Mouse (Mus musculus) forebrain, embryonic 13.5 days (tissue): Measurements from ENCODE around the gene Gm20388. TPM values are rescaled to one million over a fixed set of nuclear protein-coding genes. Genes with fewer than 3 reads are reported as not detected.
A peak's percentile ranks its signal among the peaks of the same experiment; 100 is the strongest.

Source experiments
- ATAC-seq: fragments of 200-750 bp; cut with Nextera tagmentation; 2 replicates; pipeline ENCODE4 v1.8.0; 2017
- H3K27ac ChIP-seq: fragments of 300-500 bp; sonication (generic); 2 replicates; pipeline ENCODE4 v1.5.1; 2015; ENCODE audit warnings: inconsistent platforms, mild to moderate bottlenecking, moderate library complexity
- H3K27me3 ChIP-seq: fragments of 300-500 bp; sonication (generic); 2 replicates; pipeline ENCODE4 v1.6.1; 2015; ENCODE audit warnings: mild to moderate bottlenecking, inconsistent platforms
- H3K36me3 ChIP-seq: fragments of 300-500 bp; sonication (generic); 2 replicates; pipeline ENCODE4 v1.6.1; 2015; ENCODE audit warnings: mild to moderate bottlenecking, inconsistent platforms; ENCODE audit not compliant: poor library complexity, severe bottlenecking
- H3K4me1 ChIP-seq: fragments of 300-500 bp; sonication (generic); 2 replicates; pipeline ENCODE4 v1.6.1; 2015; ENCODE audit warnings: inconsistent platforms
- H3K4me2 ChIP-seq: fragments of 300-500 bp; sonication (generic); 2 replicates; pipeline ENCODE4 v1.6.1; 2015; ENCODE audit warnings: inconsistent platforms, mild to moderate bottlenecking, moderate library complexity
- H3K4me3 ChIP-seq: fragments of 300-500 bp; sonication (generic); 2 replicates; pipeline ENCODE4 v1.5.1; 2015; ENCODE audit warnings: mild to moderate bottlenecking, inconsistent platforms
- H3K9ac ChIP-seq: fragments of 300-500 bp; sonication (generic); 2 replicates; pipeline ENCODE4 v1.6.1; 2015; ENCODE audit warnings: mild to moderate bottlenecking, inconsistent platforms
- H3K9me3 ChIP-seq: fragments of 300-500 bp; sonication (generic); replicated peaks from 2 replicates; pipeline ENCODE4 v1.6.1; 2016; ENCODE audit warnings: inconsistent platforms
- WGBS: fragments of 180-500 bp; shearing (Covaris S2); methylation state at CpG from one replicate; pipeline ENCODE4 v1.1.7; 2015; 5-methylcytosine and 5-hydroxymethylcytosine counted together
- polyA plus RNA-seq: library from polyadenylated mRNA; unstranded; fragments of >200 nt; fragmentation: Nextera tagmentation; extraction: Ambion mirVana; gene quantifications from 2 replicates; pipeline ENCODE4 v1.2.1, GENCODE M21; 2015

Gm20388 gene
- polyA plus RNA-seq, 1 experiment from 2014 or later: 5.6 TPM

DNA sequence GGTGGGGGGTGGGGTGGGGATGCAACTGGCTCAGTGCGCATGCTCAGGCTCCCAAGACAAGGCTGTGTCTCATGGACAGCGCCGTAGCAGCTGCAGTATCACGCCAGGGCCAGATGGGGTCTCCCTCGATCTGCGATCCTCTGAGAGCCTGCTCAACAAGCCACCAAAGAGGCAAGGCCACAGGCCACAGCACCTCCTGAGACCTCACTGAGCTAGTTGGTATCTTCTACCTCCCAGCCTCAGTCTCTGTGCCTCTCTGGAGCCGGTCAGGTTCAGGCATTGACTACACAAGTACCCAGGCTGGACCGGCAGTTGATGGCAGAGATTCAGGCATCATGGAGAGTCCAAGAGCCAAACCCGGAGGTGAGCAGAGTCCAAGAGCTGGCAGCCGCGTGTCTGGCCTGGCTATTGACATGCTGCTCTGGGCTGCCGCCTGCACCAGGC lies 1807.4 kb downstream of the Gm20388 start:
- 25% methylated on average over 12 of the region's 12 CpGs for WGBS
- Histone ChIP-seq H3K27me3 (peaks cover 6% of the 10 kb centered on the region; the same call in 1 of the 2 replicates), H3K9me3 (no peaks in the 10 kb centered on the region), H3K9ac (0 out of 2 replicates have a peak overlapping the region, but pooled peaks have one; percentile 27), H3K4me1 (peaks cover 11% of the 10 kb centered on the region), H3K4me3 (no peak overlapping the region), H3K4me2 (peak overlapping the region; percentile 53), H3K36me3 (no peaks in the 10 kb centered on the region), H3K27ac (no peak overlapping the region)
- peak; percentile 91 for ATAC-seq

GRCm38 (mm10) chr8:121718925-121719324 lies 1808.3 kb downstream of the Gm20388 start:
- Histone ChIP-seq H3K9ac (no peak overlapping the region), H3K27me3 (peaks cover 6% of the 10 kb centered on the region; the same call in 1 of the 2 replicates), H3K9me3 (no peaks in the 10 kb centered on the region), H3K36me3 (no peaks in the 10 kb centered on the region), H3K4me2 (no peak overlapping the region), H3K27ac (no peak overlapping the region), H3K4me3 (no peak overlapping the region), H3K4me1 (peaks cover 11% of the 10 kb centered on the region)
- 62% methylated on average over 6 of the region's 6 CpGs for WGBS
- no peak for ATAC-seq

DNA sequence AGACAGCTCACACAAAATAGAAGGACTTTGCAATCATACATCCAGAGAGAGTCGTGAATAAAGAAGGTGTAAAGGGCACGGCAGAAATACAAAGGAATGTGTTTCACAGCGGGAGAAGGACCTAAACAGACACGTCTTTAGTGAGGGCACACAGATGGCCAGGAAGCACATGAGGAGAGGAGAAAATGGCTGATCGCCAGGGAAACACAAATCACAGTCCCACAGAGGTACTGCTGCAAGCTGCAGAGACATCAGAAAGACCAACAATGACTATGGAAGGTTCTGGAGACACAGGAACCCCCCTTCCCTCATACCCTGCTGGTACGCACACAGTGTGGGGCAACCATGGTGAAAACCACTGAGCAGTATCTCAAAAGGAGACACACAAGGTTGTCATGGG lies 1810.4 kb downstream of the Gm20388 start:
- Histone ChIP-seq H3K4me3 (no peak overlapping the region), H3K36me3 (no peaks in the 10 kb centered on the region), H3K4me2 (no peak overlapping the region), H3K27ac (no peak overlapping the region), H3K27me3 (peaks cover 8% of the 10 kb centered on the region; the same call in 1 of the 2 replicates), H3K9ac (no peak overlapping the region), H3K9me3 (no peaks in the 10 kb centered on the region), H3K4me1 (peaks cover 11% of the 10 kb centered on the region)
- no peak for ATAC-seq
- 43% methylated on average over 6 of the region's 6 CpGs for WGBS

DNA sequence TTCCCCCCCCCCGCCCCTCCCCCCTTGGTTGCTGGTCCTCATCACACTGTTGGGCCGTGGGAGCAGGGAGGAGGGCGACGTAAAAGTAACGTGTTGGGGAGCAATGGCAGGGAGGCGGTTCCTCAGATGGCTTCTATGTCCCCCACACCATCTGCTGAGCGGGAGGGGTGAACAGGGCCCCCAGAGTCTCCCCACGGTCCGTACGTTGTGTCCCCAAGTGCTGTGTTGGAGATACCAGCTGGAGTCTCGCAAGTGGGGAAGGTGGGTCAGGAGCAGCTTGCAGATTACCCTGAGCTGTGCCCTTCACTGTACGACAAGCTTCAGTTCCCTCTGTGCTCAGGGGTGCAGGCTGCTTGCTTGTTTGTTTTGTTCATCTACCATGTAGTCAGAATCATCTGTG lies 1813.2 kb downstream of the Gm20388 start:
- H3K4me3 ChIP-seq: no peak overlapping the region
- no peak for ATAC-seq
- no peaks in the 10 kb centered on the region for H3K36me3 ChIP-seq
- WGBS: 84% methylated on average over 12 of the region's 12 CpGs
- no peak overlapping the region for H3K4me2 ChIP-seq
- peaks cover 24% of the 10 kb centered on the region for H3K27me3 ChIP-seq
- no peak overlapping the region for H3K9ac ChIP-seq
- H3K27ac ChIP-seq: no peak overlapping the region
- H3K4me1 ChIP-seq: no peaks in the 10 kb centered on the region
- no peaks in the 10 kb centered on the region for H3K9me3 ChIP-seq

DNA sequence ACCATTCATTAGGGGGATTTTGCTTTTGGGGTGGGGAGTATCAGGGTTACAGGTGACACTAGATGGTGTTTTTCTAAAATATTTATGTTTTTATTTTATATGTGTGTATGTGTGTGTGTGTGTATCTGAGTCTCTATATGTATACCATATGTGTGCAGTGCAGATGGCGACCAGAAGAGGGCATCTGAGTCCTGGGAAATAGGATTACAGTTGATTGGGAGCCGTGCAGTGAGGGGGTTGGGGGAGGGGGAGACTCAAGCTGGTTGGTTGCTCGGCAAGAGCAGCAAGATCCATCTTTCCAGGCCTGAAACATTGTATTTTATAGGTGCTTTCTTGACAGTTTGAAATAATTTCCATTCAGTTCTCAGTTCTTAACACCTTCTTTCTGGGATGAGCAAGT lies 1816.5 kb downstream of the Gm20388 start:
- Histone ChIP-seq H3K4me3 (no peak overlapping the region), H3K27ac (no peak overlapping the region), H3K9me3 (no peaks in the 10 kb centered on the region), H3K9ac (no peak overlapping the region), H3K4me1 (peaks cover 22% of the 10 kb centered on the region), H3K4me2 (no peak overlapping the region), H3K27me3 (peaks cover 56% of the 10 kb centered on the region), H3K36me3 (no peaks in the 10 kb centered on the region)
- no peak for ATAC-seq
- WGBS: 55% methylated on average over 3 of the region's 3 CpGs

- peaks cover 68% of the 10 kb centered on the region for H3K27me3 ChIP-seq
- 4% methylated on average over 12 of the region's 12 CpGs for WGBS
- peak within 1 kb of the TSS; percentile 76 for H3K9ac ChIP-seq
- no peaks in the 10 kb centered on the region for H3K9me3 ChIP-seq
- no peaks in the 10 kb centered on the region for H3K36me3 ChIP-seq
- peaks cover 28% of the 10 kb centered on the region for H3K4me1 ChIP-seq
- peak within 1 kb of the TSS; percentile 85 for H3K4me2 ChIP-seq
- H3K4me3 ChIP-seq: peak within 1 kb of the TSS; percentile 60
- no peak for ATAC-seq
- H3K27ac ChIP-seq: no peak within 1 kb of the TSS
These were observed 1818.7 kb downstream of the Gm20388 start, which contains the start of gene Jph3 for GRCm38 (mm10) chr8:121729323-121729722. Jph3 (plus strand) TSS chr8:121729623.

DNA sequence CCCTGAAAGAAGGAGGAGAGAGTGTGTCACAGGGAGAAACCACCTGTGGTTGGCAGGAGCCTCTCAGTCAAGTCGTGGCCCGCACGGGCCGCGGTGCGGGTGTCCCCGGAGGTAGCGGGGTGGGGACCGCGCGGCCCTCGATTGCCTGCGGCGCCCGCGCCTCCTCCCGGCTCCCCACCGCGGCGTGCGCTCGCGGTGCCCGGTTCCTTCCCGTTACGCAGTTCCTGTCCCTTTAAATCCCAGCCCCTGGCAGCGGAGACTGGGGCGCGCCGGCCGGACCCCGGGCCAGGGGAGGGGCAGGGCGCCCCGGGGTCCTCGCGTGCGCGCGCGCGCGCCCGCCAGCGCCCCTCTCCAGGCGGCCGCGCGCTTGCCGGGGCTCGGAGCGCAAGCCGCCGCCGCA lies 1819.1 kb downstream of the Gm20388 start:
- no peaks in the 10 kb centered on the region for H3K36me3 ChIP-seq
- 0% methylated on average over 23 of the region's 54 CpGs for WGBS
- H3K27ac ChIP-seq: no peak overlapping the region
- H3K27me3 ChIP-seq: peaks cover 64% of the 10 kb centered on the region
- ATAC-seq: no peak; the same call in 1 of the 2 replicates
- H3K4me2 ChIP-seq: peak overlapping the region; percentile 85
- peak overlapping the region; percentile 60 for H3K4me3 ChIP-seq
- no peaks in the 10 kb centered on the region for H3K9me3 ChIP-seq
- peaks cover 28% of the 10 kb centered on the region for H3K4me1 ChIP-seq
- peak overlapping the region; percentile 76 for H3K9ac ChIP-seq

DNA sequence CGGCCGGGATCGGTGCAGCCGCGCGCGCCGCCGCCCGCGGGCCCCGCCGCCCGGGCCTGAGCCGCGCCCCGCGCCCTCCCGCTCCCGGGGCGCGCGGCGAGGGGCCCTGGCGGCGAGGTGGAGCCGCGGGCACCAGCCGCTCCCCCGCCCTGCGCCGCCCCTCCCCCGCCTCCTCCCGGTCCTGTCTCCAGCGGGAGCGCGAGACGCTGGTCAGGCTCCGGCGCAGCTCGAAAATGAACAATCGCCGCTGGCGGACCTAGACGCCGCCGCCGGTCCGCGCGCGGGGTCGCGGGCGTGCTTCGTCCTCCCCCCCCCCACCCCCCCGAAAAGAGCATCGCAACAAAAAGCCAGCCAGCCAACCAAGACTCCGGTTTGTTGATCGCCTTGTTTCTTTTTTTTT lies 1819.5 kb downstream of the Gm20388 start:
- ATAC-seq: no peak
- Histone ChIP-seq H3K9me3 (no peaks in the 10 kb centered on the region), H3K4me2 (peak overlapping the region; percentile 85), H3K9ac (peak overlapping the region; percentile 76), H3K4me3 (peak overlapping the region; percentile 60), H3K4me1 (peaks cover 28% of the 10 kb centered on the region), H3K27me3 (peaks cover 64% of the 10 kb centered on the region), H3K27ac (no peak overlapping the region), H3K36me3 (no peaks in the 10 kb centered on the region)
- WGBS: 0% methylated on average over 14 of the region's 60 CpGs

- H3K27me3 ChIP-seq: peaks cover 64% of the 10 kb centered on the region
- 0 out of 2 replicates have a peak overlapping the region, but pooled peaks have one; percentile 35 for H3K27ac ChIP-seq
- whole genome bisulfite sequencing: under 1% methylated on average over 37 of the region's 37 CpGs
These were observed 1820.0 kb downstream of the Gm20388 start for GRCm38 (mm10) chr8:121730646-121731045.

DNA sequence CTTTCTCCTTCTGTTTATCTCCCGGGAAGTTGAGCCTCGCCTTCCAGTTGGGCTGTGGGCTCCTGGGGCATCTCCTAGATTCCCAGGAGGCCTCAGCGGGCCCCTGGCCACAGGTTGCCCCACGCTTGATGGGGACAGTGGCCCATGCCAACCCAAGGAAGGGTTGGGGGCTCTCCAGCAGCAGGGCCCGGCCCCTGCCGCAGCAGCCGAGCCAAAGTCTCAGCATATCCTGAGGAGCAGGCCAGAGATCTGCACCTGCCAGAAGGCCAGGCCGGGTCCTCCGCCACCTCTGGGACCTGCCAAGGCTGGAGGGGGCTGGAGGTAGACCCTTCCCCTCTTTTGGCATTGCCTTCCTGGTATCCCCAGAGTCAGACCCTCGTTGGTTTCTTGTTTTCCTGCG lies 1820.4 kb downstream of the Gm20388 start:
- Histone ChIP-seq H3K9me3 (no peaks in the 10 kb centered on the region), H3K4me2 (peak overlapping the region; percentile 85), H3K27me3 (peaks cover 64% of the 10 kb centered on the region), H3K4me3 (peak overlapping the region; percentile 60), H3K27ac (no peak overlapping the region), H3K9ac (peak overlapping the region; percentile 76), H3K36me3 (no peaks in the 10 kb centered on the region), H3K4me1 (peaks cover 28% of the 10 kb centered on the region)
- 0 out of 2 replicates have a peak, but pooled peaks have one; percentile 12 for ATAC-seq
- under 1% methylated on average over 11 of the region's 11 CpGs for WGBS

More at GRCm38 (mm10) chr8:121730646-121731045, 1820.0 kb downstream of the Gm20388 start:
- H3K4me2 ChIP-seq: peak overlapping the region; percentile 85
- H3K4me3 ChIP-seq: peak overlapping the region; percentile 60
- no peaks in the 10 kb centered on the region for H3K9me3 ChIP-seq
- H3K36me3 ChIP-seq: no peaks in the 10 kb centered on the region
- H3K9ac ChIP-seq: peak overlapping the region; percentile 76
- ATAC-seq: peak; percentile 36; the same call in 1 of the 2 replicates
- H3K4me1 ChIP-seq: peaks cover 28% of the 10 kb centered on the region

- 4% methylated on average over 26 of the region's 26 CpGs for WGBS
- no peaks in the 10 kb centered on the region for H3K9me3 ChIP-seq
- peak; percentile 29; the same call in 1 of the 2 replicates for ATAC-seq
- H3K4me1 ChIP-seq: peaks cover 28% of the 10 kb centered on the region
- H3K4me3 ChIP-seq: peak overlapping the region; percentile 60
- H3K9ac ChIP-seq: peak overlapping the region; percentile 76
- H3K4me2 ChIP-seq: peak overlapping the region; percentile 85
- no peak overlapping the region for H3K27ac ChIP-seq
- peaks cover 64% of the 10 kb centered on the region for H3K27me3 ChIP-seq
- no peaks in the 10 kb centered on the region for H3K36me3 ChIP-seq
These were observed 1821.1 kb downstream of the Gm20388 start for GRCm38 (mm10) chr8:121731471-121732333.

DNA sequence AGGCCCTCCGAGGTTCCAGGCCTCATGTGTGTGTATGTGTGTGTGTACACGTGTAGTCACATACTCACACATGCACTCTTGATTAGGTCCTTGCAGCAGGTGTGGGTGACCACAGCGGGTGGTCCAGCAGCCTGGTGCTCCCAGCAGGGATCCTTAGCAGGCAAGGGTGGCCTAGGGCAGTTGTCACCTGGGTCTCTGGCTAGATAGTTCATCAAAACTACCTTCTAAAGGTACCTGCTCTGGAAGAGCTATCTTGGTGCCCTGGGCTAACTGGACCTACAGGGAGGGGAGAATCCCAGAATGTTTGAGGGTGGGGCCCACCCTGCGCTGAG lies 1821.7 kb downstream of the Gm20388 start:
- Histone ChIP-seq H3K9me3 (no peaks in the 10 kb centered on the region), H3K27me3 (peaks cover 63% of the 10 kb centered on the region), H3K4me2 (peak overlapping the region; percentile 85), H3K4me1 (peaks cover 28% of the 10 kb centered on the region), H3K27ac (no peak overlapping the region), H3K9ac (peak overlapping the region; percentile 76), H3K4me3 (peak overlapping the region; percentile 60), H3K36me3 (no peaks in the 10 kb centered on the region)
- 53% methylated on average over 4 of the region's 4 CpGs for WGBS
- ATAC-seq: no peak
